Mouse (Mus musculus) CH12.LX (cell line): ENCODE results near the gene Haus4.

Experiments used
- JUND ChIP-seq: conservative IDR thresholded peaks from 2 replicates; pipeline ENCODE4 v1.6.1; 2011; ENCODE audit warnings: low read depth, low read length, improper control_type of control experiment
- ZC3H11A ChIP-seq: IDR thresholded peaks from 2 replicates; pipeline ENCODE4 v1.6.1; 2012; ENCODE audit warnings: low read depth, mild to moderate bottlenecking, inconsistent platforms, low read length, improper control_type of control experiment

- TF ChIP-seq ZC3H11A = no peak
- TF ChIP-seq JUND = no peak
These were observed 53.1 kb downstream of the Haus4 start for GRCm38 (mm10) chr14:54501365-54501764.
